Mouse (Mus musculus): ENCODE measurements at regions not wholly inside any gene's neighbourhood (a gene's known extent, or its start where the extent isn't known, plus 50 kb on each side); places are given as distances from the start of the nearest gene placed in this dataset.

DNA sequence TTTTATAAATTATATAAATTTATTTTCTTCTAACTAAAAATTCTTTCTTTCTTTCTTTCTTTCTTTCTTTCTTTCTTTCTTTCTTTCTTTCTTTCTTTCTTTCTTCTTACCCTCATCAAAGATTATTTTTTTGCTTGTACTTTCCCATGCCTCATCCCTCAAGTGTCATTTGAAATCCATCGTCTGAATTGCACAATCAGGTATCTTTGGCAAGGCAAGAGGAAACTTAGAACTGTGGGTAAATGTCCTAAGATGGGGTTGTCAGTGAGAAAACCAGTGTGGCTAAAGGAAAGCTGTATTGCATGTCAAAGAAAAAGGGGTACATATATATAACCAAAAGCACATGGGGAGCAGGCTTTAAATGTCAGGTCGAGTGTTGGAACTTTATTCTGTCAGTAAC, 109.1 kb upstream of the BC052040 start:
- H3K4me3 ChIP-seq: no peak overlapping the region
- no peak for TF ChIP-seq CTCF (conservative IDR thresholded peaks at IDR 0.05)
- DNase-seq (ENCODE audit: low spot score in 2 of 2): no peak
- no peak overlapping the region for H3K27ac ChIP-seq

DNA sequence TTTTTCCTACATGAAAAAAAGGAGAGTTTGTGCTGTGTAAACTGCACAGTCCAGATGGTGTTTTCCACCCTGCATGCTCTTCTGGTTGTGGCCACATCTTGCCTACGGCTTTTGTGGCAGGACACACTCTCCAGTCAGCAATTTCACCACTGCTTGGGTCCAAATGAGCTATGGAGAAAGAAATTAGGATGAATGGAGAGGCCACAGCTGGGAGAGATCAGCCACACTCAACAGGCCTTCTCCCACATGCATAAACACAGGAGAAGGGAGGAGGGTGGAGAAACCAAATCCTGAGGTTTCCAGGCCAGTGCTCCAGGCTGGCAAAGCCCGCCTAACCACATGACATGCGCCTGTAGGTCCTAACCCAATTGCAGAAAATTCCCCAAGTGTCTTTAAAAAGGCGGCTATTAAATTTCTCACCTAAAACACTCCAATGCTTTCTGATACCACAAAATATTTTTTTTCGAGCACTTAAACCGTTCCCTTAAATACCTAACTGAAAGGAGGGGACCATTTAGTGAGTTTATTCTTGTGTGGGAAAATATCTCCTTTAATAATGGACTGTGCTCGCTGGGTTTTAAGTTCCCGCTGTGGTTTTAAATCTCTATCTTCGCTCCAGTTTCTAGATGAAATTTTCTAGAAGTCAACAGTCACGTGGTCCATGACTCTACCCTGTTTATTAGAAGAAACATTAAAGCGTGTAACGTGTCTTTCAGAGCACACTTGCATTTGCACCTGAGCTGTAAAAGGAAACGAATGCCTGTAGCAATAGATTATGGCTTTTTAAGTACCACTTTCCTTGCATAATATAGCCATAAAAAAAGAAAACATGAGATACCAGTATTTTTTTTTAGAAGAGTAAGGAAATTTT, 97.9 kb upstream of the BC052040 start:
- H3K27ac ChIP-seq: no peak overlapping the region
- DNase-seq (ENCODE audit: low spot score in 2 of 2): no peak
- no peak overlapping the region for H3K4me3 ChIP-seq
- TF ChIP-seq CTCF (conservative IDR thresholded peaks at IDR 0.05): no peak

DNA sequence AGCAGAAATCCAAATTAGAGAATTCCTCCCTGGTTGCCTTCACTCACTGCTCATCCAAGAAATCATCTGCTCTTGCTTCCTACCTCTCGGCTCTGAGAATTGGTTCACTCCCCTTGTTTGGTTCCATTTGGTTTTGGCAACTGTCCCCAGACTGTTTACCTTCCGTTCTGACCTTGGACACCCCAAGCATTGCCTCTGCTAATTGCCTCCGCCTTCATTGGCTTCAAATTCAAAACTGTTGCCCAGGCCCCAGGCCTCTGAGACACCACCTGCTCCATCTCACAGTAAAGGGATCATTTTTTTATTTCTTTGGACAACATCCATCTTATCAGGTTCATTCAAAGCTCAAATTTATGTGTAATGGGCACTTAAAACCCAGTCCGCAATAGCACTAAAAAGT, 93.1 kb upstream of the BC052040 start:
- Histone ChIP-seq H3K4me3 (no peak overlapping the region), H3K27ac (no peak overlapping the region)
- no peak for TF ChIP-seq CTCF (conservative IDR thresholded peaks at IDR 0.05)
- DNase-seq (ENCODE audit: low spot score in 2 of 2): no peak

DNA sequence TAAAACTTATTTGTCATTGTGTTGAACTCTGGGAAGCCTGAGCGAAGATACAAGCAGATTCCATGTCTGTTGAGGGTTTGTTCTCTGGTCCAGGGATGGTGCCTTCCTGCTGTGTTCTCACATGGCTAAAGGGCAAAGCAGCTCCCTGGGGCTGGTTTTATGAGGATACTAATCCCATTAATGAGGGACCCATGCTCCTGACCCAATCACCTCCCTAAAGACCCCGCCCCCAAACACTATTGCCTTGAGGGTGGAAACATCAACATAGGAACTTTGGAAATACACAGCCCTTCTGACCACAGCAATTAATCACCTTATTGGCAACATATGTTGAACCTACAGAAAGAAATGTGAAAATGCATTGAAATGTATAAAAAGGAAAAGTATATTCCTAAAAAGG, 88.5 kb upstream of the BC052040 start:
- TF ChIP-seq CTCF (conservative IDR thresholded peaks at IDR 0.05): no peak
- no peak overlapping the region for H3K4me3 ChIP-seq

DNA sequence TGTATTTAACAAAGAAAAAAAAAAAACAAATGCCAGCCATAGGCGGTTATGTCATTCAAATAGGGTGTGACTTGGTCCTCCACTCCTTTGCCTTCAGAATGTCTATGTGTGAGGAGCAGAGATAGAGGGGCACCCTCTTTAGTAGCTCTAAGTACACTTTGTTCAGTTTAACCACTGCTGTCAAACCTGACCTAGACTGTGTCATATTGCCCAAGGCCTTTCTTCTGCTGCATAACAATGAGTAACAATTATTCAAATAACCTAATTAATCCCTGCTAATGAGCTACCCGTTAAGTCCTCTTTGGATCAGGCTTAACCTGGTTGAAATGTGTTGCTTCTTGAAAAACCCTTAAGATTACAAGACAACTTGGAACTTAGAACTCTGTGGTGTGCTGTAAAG, 81.6 kb upstream of the BC052040 start:
- Histone ChIP-seq H3K27ac (no peak overlapping the region), H3K4me3 (no peak overlapping the region)
- no peak for DNase-seq (ENCODE audit: low spot score in 2 of 2)
- no peak for TF ChIP-seq CTCF (conservative IDR thresholded peaks at IDR 0.05)

More for the DNA sequence above, 88.5 kb upstream of the BC052040 start:
- no peak overlapping the region for H3K27ac ChIP-seq
- no peak for DNase-seq (ENCODE audit: low spot score in 2 of 2)

DNA sequence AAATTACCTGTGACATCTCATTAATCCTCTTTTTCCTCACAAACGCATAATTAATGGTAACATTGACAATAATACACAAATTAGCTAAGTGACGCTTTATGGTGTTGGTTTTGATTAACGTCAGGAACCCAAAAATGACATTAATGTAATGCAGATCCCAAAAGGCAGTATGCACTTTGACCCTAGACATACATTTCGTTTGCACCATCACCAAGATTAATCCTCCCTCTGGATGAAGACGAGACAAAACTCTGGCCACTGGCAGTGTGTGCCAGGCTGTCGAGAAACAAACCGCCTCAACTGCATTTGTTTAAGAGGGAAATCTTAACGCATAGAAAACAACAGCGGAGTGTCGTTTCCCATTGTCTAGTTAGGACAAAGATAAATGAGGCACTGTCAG, 72.0 kb upstream of the BC052040 start:
- TF ChIP-seq CTCF (conservative IDR thresholded peaks at IDR 0.05): no peak
- Histone ChIP-seq H3K4me3 (no peak overlapping the region), H3K27ac (no peak overlapping the region)
- no peak for DNase-seq (ENCODE audit: low spot score in 2 of 2)

DNA sequence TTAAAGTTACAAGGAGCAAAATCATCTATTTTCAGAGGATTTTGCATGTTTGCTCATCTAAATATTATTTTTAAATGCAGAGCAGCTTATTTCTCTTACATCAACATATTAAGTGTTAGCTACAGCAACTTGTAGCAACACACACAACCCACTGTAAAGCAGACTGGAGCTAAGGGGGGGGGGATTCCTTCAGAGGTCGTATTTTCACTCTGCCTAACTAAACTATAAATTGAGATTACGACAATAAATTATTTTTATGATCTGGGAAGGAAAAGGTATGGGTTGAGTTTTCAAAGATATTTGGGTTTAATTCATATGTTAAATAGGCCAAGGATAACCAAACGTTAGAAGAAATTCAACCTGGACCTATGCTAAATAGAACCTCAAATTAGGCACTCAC, 70.4 kb upstream of the BC052040 start:
- DNase-seq (ENCODE audit: low spot score in 2 of 2): no peak
- H3K27ac ChIP-seq: no peak overlapping the region

DNA sequence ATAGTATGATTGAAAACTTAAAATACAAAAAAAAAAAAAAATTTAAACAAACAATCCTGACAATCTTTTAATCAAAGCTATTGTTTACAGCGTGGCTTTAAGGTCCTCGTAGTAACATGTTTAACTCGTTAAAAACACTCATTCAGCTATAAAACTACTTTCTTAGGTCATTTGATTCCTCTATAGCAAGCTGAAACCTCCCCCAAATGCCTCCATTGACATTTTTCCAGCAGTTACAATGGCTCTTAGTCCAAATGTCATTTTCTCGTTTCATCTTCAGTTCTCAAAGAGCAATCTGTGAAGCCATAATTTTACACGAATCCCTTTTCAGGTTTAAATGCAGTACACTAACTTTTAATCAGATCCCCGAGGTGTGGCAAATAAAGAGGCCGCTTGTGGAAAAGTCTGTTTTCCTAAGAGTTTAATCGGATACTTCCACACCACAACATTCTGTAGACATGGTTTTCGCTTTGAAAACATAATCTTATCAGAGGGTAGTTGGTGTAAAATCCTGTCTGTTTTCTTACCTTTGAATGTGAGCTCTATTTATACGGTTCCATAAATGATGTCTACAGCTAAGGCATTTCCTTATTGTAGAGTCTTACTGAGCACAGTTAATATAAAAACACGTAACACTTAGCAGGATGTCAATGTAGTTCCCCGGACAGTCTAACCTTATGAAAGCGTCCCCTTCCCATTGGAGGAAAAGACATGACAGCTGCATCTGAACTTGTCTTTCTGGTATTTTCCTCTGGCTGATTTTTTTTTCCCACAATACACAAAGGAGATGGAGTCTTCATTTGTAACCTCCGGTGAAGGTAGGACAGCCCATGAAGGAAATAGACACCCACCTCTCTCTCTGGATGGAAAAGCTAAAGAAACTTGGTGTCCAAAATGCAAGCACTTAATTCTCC, 69.6 kb upstream of the BC052040 start:
- no peak overlapping the region for H3K27ac ChIP-seq
- no peak for TF ChIP-seq CTCF (conservative IDR thresholded peaks at IDR 0.05)
- DNase-seq (ENCODE audit: low spot score in 2 of 2): no peak
- H3K4me3 ChIP-seq: no peak overlapping the region

More for the DNA sequence above, 70.4 kb upstream of the BC052040 start:
- no peak overlapping the region for H3K4me3 ChIP-seq
- TF ChIP-seq CTCF (conservative IDR thresholded peaks at IDR 0.05): no peak

DNA sequence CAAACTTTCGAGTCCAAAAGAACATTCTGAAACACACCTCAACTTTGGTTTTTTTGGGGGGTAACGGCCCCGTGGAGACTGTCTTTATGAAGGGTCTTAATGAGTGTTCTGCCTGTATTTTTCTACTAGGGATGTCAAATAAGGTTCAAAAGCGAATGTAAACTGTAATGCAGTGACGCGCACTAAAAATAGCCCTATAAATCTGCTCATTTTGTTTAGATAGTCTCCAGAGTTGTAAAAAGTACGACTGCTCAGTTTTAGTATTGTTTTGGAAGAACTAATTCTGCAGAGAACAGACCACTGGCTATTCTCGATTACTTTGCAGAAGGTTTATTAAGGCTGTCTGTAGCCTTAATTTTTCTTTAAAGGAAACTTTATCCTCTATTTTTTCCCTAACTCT, 68.6 kb upstream of the BC052040 start:
- no peak for DNase-seq (ENCODE audit: low spot score in 2 of 2)
- H3K4me3 ChIP-seq: no peak overlapping the region
- no peak overlapping the region for H3K27ac ChIP-seq
- TF ChIP-seq CTCF (conservative IDR thresholded peaks at IDR 0.05): no peak

DNA sequence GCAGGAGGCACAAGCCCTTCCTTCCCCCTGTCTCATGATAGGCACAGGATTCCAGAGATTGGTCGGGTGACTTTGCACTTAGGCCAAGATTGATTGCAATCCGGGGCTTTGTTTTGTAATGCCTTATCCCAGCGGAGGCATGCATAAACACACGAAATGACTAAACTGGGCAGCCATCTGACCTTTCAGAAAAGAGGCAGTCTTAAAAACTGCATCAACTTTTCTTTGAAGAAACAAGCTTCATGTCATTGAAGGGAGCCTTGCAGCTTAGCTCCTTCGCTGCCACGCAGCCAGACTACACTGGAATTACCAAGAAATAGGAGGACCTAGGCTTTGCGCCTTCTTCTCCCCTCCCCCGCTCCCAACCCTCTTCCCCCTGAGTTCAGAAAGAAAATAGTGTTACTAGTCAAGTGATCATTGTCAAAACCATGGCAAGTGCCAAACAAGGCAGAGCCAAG, 67.7 kb upstream of the BC052040 start:
- Histone ChIP-seq H3K27ac (no peak overlapping the region), H3K4me3 (no peak overlapping the region; the same call in 1 of the 2 replicates)
- peak in 1 of 2 experiments; percentile 13 for DNase-seq (ENCODE audit: low spot score in 2 of 2)
- no peak for TF ChIP-seq CTCF (conservative IDR thresholded peaks at IDR 0.05)

DNA sequence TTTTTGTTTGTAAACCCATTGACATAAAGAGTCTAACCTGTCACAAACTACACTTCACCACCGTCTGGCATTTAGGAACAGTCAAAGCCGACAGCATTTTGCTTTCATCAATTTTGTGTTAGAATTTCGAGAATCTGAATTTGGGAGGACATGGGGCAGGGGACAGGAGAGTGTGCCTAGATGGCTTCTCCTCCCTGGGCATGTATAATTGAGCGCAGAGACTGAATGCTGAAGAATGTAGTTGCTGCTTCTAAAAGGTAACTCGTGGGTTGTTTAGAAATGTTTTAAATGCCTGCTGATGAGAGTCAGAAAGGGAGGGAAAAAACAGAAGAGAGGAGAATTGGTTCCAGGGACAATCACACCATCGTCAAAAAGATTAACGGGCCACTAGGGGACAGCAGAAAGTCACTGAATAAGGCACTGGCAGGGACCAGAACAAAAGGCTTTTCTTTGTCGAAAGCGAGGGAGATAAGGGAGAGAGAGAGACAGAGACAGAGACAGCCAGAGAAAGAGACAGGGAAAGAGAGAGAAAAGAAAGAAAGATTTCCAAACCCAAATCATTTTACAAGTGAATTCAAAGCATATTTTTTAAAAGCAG, 66.6 kb upstream of the BC052040 start:
- H3K27ac ChIP-seq: no peak overlapping the region
- TF ChIP-seq CTCF (conservative IDR thresholded peaks at IDR 0.05): peak; percentile 85
- peak; percentile 13 to 29 for DNase-seq (ENCODE audit: low spot score in 2 of 2)
- peak overlapping the region; percentile 14; the same call in 1 of the 2 replicates for H3K4me3 ChIP-seq

DNA sequence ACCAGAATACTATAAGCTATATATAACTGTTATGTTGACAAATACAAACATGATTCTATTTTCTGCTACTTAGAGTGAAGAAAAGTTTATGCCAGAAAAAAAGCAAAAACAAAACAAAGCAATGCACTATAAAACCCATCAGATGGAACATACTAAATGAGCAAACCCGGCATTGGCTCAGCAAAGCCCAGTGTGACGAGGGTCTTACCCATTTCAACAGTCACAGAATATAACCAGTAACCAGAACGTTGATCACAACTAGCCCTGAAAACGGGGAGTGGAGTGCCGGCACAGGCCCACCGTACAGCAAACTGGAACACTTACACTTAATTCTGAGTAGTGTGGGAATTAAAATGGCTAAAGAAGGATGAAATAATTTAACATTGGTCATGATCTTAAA, 66.0 kb upstream of the BC052040 start:
- TF ChIP-seq CTCF (conservative IDR thresholded peaks at IDR 0.05): no peak
- Histone ChIP-seq H3K4me3 (no peak overlapping the region), H3K27ac (no peak overlapping the region)
- no peak for DNase-seq (ENCODE audit: low spot score in 2 of 2)

DNA sequence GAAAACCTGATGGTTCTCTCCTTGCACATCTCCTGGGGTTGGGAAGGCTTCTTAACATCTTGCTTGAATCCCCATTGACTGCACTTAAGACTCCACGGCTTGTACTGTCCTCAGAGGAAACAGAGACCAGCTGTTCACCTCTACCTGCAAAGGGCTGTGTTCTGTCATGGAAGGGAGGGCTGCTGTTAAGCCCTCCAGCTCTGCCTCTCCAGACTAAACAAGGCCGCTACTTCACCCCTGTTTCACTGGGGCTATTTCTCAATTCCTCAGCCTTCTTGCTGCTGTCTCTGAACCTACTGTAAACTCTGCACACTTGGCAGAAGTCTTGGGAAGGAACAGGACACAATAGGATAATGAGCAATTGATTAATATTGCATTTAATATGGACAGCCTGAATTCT, 64.7 kb upstream of the BC052040 start:
- no peak for TF ChIP-seq CTCF (conservative IDR thresholded peaks at IDR 0.05)
- no peak for DNase-seq (ENCODE audit: low spot score in 2 of 2)
- H3K4me3 ChIP-seq: no peak overlapping the region
- no peak overlapping the region for H3K27ac ChIP-seq
